ENCODE assay signal across 8 mouse cellular contexts in the genomic region with DNA sequence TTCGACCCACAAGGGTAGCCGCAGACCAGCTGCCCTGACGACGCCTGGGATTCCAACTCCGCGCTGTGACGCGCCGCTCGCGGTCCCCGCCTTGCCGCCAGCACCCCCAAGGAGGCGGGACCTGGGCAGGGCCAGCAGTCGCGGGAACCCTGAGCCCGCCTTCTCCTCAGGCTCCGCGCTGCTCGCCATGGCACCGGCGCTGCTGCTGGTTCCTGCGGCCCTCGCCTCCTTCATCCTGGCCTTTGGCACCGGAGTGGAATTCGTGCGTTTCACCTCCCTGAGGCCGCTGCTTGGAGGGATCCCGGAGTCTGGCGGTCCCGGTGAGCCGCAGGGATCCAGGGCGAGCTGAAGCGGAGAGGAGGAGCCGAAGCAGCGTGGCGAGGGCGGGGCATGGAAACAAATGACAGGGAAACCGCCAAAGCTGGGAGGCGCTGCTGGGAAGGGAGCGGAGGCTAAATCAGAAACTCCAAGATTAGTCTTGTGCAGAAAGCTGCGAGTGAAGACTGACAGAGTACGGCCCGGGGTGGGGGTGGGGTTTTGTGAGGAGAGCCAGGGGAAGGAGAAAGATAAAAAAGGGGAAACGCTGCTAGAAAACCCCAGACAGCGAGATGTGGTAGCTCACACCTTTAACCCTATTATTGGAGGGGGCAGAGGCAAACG. TPM values are rescaled to one million over a fixed set of nuclear protein-coding genes. Genes with fewer than 3 reads are reported as not detected.
A peak's percentile ranks its signal among the peaks of the same experiment; 100 is the strongest.
DNase-seq lines count a peak whose midpoint lies in the region; ATAC-seq and TF ChIP-seq lines count a peak whose summit lies in the region.

TSS of gene Nrm (plus strand) at position 121 of the 660 bp plus-strand sequence.

- no peaks in the 10 kb centered on the region for H3K9me3 ChIP-seq in embryonic facial prominence, embryonic 15.5 days (replicated peaks)
- H3K9me3 ChIP-seq in kidney, embryonic 14.5 days (ENCODE audit: control insufficient read depth, low read length): no peaks in the 10 kb centered on the region
- no peaks in the 10 kb centered on the region for H3K9me3 ChIP-seq in liver, embryonic 12.5 days (replicated peaks)
- no peaks in the 10 kb centered on the region for H3K9me3 ChIP-seq in stomach, embryonic 14.5 days (ENCODE audit: control insufficient read depth, low read depth, low read length)

- TF ChIP-seq CTCF in bone marrow, adult 2 months (IDR thresholded peaks at IDR 0.05; ENCODE audit: control insufficient read depth, insufficient read depth, low read length): peak; percentile 30; the same call in 1 of the 2 replicates

- H3K4me2 ChIP-seq in embryonic facial prominence, embryonic 15.5 days (replicated peaks): peak within 1 kb of the TSS; percentile 67
- peak within 1 kb of the TSS; percentile 51 for H3K4me2 ChIP-seq in kidney, embryonic 14.5 days (replicated peaks; ENCODE audit: low read depth, low read length)
- peak within 1 kb of the TSS; percentile 85 for H3K4me2 ChIP-seq in liver, embryonic 12.5 days
- H3K4me2 ChIP-seq in stomach, embryonic 14.5 days (replicated peaks; ENCODE audit: low read depth, low read length): peak within 1 kb of the TSS; percentile 63

- H3K4me3 ChIP-seq in bone marrow, adult 2 months (replicated peaks; ENCODE audit: control insufficient read depth, low read depth, low read length): peak within 1 kb of the TSS; percentile 76
- H3K4me3 ChIP-seq in embryonic facial prominence, embryonic 15.5 days (replicated peaks): peak within 1 kb of the TSS; percentile 92
- H3K4me3 ChIP-seq in kidney, embryonic 14.5 days (ENCODE audit: low read length): peak within 1 kb of the TSS; percentile 77
- peak within 1 kb of the TSS; percentile 73 for H3K4me3 ChIP-seq in liver, embryonic 12.5 days
- H3K4me3 ChIP-seq in stomach, embryonic 14.5 days (ENCODE audit: low read depth, low read length): peak within 1 kb of the TSS; percentile 72

- H3K36me3 ChIP-seq in embryonic facial prominence, embryonic 15.5 days: peaks cover 16% of the 10 kb centered on the region
- peaks cover 18% of the 10 kb centered on the region for H3K36me3 ChIP-seq in kidney, embryonic 14.5 days (ENCODE audit: control insufficient read depth, insufficient read depth, low read length)
- H3K36me3 ChIP-seq in liver, embryonic 12.5 days: peaks cover 27% of the 10 kb centered on the region
- H3K36me3 ChIP-seq in stomach, embryonic 14.5 days (ENCODE audit: control insufficient read depth, insufficient read depth, low read length): peaks cover 12% of the 10 kb centered on the region

- H3K9ac ChIP-seq in embryonic facial prominence, embryonic 15.5 days: peak within 1 kb of the TSS; percentile 79
- peak within 1 kb of the TSS; percentile 73 for H3K9ac ChIP-seq in kidney, embryonic 14.5 days (ENCODE audit: low read depth, low read length)
- H3K9ac ChIP-seq in liver, embryonic 12.5 days: peak within 1 kb of the TSS; percentile 76
- H3K9ac ChIP-seq in stomach, embryonic 14.5 days (replicated peaks; ENCODE audit: low read depth, low read length): peak within 1 kb of the TSS; percentile 52

- WGBS in bone marrow, adult 2 months: under 1% methylated on average over 47 of the region's 47 CpGs
- under 1% methylated on average over 47 of the region's 47 CpGs for WGBS in embryonic facial prominence, embryonic 15.5 days
- WGBS in kidney, embryonic 14.5 days: under 1% methylated on average over 47 of the region's 47 CpGs
- under 1% methylated on average over 47 of the region's 47 CpGs for WGBS in liver, embryonic 12.5 days (ENCODE audit: insufficient replicate concordance)
- under 1% methylated on average over 47 of the region's 47 CpGs for WGBS in stomach, embryonic 14.5 days

- H3K4me1 ChIP-seq in bone marrow, adult 2 months (ENCODE audit: control insufficient read depth, insufficient read depth, low read length): peaks cover 1% of the 10 kb centered on the region; the same call in 1 of the 2 replicates
- peaks cover 31% of the 10 kb centered on the region for H3K4me1 ChIP-seq in embryonic facial prominence, embryonic 15.5 days
- peaks cover 13% of the 10 kb centered on the region; the same call in 1 of the 2 replicates for H3K4me1 ChIP-seq in kidney, embryonic 14.5 days (ENCODE audit: control insufficient read depth, insufficient read depth, low read length)
- peaks cover 44% of the 10 kb centered on the region for H3K4me1 ChIP-seq in liver, embryonic 12.5 days
- H3K4me1 ChIP-seq in stomach, embryonic 14.5 days (ENCODE audit: control insufficient read depth, insufficient read depth, low read length): peaks cover 11% of the 10 kb centered on the region; the same call in 1 of the 2 replicates

- H3K27me3 ChIP-seq in embryonic facial prominence, embryonic 15.5 days: no peaks in the 10 kb centered on the region
- H3K27me3 ChIP-seq in kidney, embryonic 14.5 days (ENCODE audit: control insufficient read depth, insufficient read depth, low read length): no peaks in the 10 kb centered on the region
- peaks cover 36% of the 10 kb centered on the region for H3K27me3 ChIP-seq in liver, embryonic 12.5 days (replicated peaks)
- H3K27me3 ChIP-seq in stomach, embryonic 14.5 days (ENCODE audit: control insufficient read depth, insufficient read depth, low read length): no peaks in the 10 kb centered on the region

- ATAC-seq in embryonic facial prominence, embryonic 15.5 days (ENCODE audit: insufficient number of reproducible peaks, low FRiP score, low TSS enrichment, low read depth): peak; percentile 89
- peak; percentile 91 for ATAC-seq in kidney, embryonic 14.5 days (ENCODE audit: low FRiP score, low TSS enrichment)
- ATAC-seq in liver, embryonic 12.5 days: peak; percentile 95
- ATAC-seq in stomach, embryonic 14.5 days (ENCODE audit: insufficient number of reproducible peaks, insufficient read depth, low FRiP score, low read depth): peak; percentile 87

- peak within 1 kb of the TSS; percentile 23 for H3K27ac ChIP-seq in bone marrow, adult 2 months (ENCODE audit: control insufficient read depth, insufficient read depth, low read depth, low read length, poor library complexity)
- peak within 1 kb of the TSS; percentile 97 for H3K27ac ChIP-seq in embryonic facial prominence, embryonic 15.5 days (replicated peaks)
- H3K27ac ChIP-seq in kidney, embryonic 14.5 days (ENCODE audit: low read depth, low read length): peak within 1 kb of the TSS; percentile 75
- H3K27ac ChIP-seq in liver, embryonic 12.5 days: peak within 1 kb of the TSS; percentile 80
- peak within 1 kb of the TSS; percentile 94 for H3K27ac ChIP-seq in stomach, embryonic 14.5 days (ENCODE audit: low read length)

- peak; percentile 66; the same call in 1 of the 2 replicates for TF ChIP-seq POLR2A in bone marrow, adult 2 months (IDR thresholded peaks at IDR 0.05; ENCODE audit: borderline replicate concordance, control insufficient read depth, low read depth, low read length)

- DNase-seq in B cell, adult 2 months: peak; percentile 88
- peak; percentile 92 to 94 for DNase-seq in heart, adult 9 months (ENCODE audit: low spot score in 2 of 2)
- DNase-seq in naive thymus-derived CD4-positive, alpha-beta T cell, adult 2 months (ENCODE audit: low read depth): peak; percentile 88

RNA-seq across cellular contexts. Expression of gene Nrm, which starts in this region (rescaled TPM):
- 16.0 and 22.4 TPM in 2 replicates for polyA plus RNA-seq in bone marrow, adult 2 months (2011; ENCODE audit: insufficient read depth, insufficient read length, low replicate concordance, missing spikeins)
- 53.2 and 55.2 TPM in 2 replicates for polyA plus RNA-seq in embryonic facial prominence, embryonic 15.5 days (2015; fragmentation: Nextera tagmentation; extraction: Ambion mirVana)
- polyA plus RNA-seq in kidney, embryonic 14.5 days (2014; fragmentation: Nextera tagmentation; extraction: Ambion mirVana): 53.2 and 65.2 TPM in 2 replicates
- 29.5 and 29.8 TPM in 2 replicates for polyA plus RNA-seq in liver, embryonic 12.5 days (2016; fragmentation: Nextera tagmentation; extraction: Ambion mirVana)
- 65.3 and 67.1 TPM in 2 replicates for polyA plus RNA-seq in stomach, embryonic 14.5 days (2014; fragmentation: Nextera tagmentation; extraction: Ambion mirVana)

Comparison
In these comparisons a context has a peak if more than half of its experiments do, and no peak if none do; other contexts are left out.
1. Peak in every context shown above with its lines: DNase-seq, ATAC-seq, H3K4me3 ChIP-seq and H3K27ac ChIP-seq.
2. H3K27ac ChIP-seq: peak in every context shown above with its lines; median percentile 97 in embryonic facial prominence, embryonic 15.5 days; 94 in stomach, embryonic 14.5 days; 80 in liver, embryonic 12.5 days; 75 in kidney, embryonic 14.5 days; 23 in bone marrow, adult 2 months.